In the genomic region with DNA sequence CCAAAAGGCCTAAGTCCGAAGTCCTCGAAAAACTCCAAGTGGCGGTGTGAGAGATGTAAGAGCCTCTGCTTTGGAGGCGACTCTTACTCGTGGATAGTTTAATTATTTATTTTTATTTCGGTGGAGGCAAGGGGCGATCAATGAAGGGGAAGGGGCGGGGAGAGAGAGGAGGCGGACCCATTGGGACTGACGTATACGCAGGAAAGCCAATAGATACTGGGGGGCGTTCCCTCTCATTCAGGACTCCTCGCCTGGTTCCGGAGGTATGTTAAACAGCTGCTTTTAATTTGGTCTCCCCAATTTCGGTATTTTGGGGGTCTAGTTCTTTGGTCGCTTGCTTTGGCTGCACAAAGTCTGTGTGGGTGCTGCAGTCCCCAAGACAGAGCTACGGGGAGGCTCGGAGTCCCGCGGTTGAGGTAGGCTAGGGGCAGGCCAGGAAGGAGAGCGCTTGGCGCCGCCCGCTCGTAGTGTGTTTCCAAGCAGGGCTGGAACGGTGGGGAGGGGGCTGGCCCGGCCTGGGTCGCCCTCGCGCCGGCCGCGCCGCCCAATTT, we compare ENCODE assay signal across 8 mouse cellular contexts. TPM values are rescaled to one million over a fixed set of nuclear protein-coding genes. Genes with fewer than 3 reads are reported as not detected.
A peak's percentile ranks its signal among the peaks of the same experiment; 100 is the strongest.
DNase-seq lines count a peak whose midpoint lies in the region; ATAC-seq and TF ChIP-seq lines count a peak whose summit lies in the region.

A gene (plus strand): TSS at position 240 of the 551 bp plus-strand sequence.

- no peak for TF ChIP-seq CTCF in MEL (IDR thresholded peaks at IDR 0.05 in 2 of 3, conservative IDR thresholded peaks at IDR 0.05 in 1 of 3; ENCODE audit: control insufficient read depth in 1 of 3, insufficient read depth in 1 of 3, low read depth in 2 of 3, low read length in 3 of 3, poor library complexity in 1 of 3, severe bottlenecking in 1 of 3)
- no peak for TF ChIP-seq CTCF in cerebellum, adult 2 months (IDR thresholded peaks at IDR 0.05; ENCODE audit: borderline replicate concordance, insufficient read depth, low read depth, low read length)
- no peak for TF ChIP-seq CTCF in olfactory bulb, adult 2 months (IDR thresholded peaks at IDR 0.05; ENCODE audit: insufficient read depth, low read depth, low read length)
- no peak for TF ChIP-seq CTCF in thymus, adult 2 months (IDR thresholded peaks at IDR 0.05; ENCODE audit: borderline replicate concordance, control insufficient read depth, extremely low read depth, insufficient read depth, low read length, poor library complexity)

- no peaks in the 10 kb centered on the region for H3K27me3 ChIP-seq in MEL (ENCODE audit: control insufficient read depth in 1 of 2, insufficient read depth in 2 of 2, low read length in 2 of 2)
- no peaks in the 10 kb centered on the region for H3K27me3 ChIP-seq in cerebellum, adult 2 months (ENCODE audit: control insufficient read depth, insufficient read depth, low read length)
- H3K27me3 ChIP-seq in hindbrain, embryonic 10.5 days (ENCODE audit: insufficient read depth, poor library complexity, severe bottlenecking) = no peaks in the 10 kb centered on the region
- no peaks in the 10 kb centered on the region for H3K27me3 ChIP-seq in lung, embryonic 15.5 days
- no peaks in the 10 kb centered on the region for H3K27me3 ChIP-seq in thymus, adult 2 months (ENCODE audit: control insufficient read depth, insufficient read depth, low read length)

- peaks cover 0 to 13% of the 10 kb centered on the region in 2 experiments; a peak in 2 of 4 replicates for H3K36me3 ChIP-seq in MEL (ENCODE audit: control insufficient read depth in 1 of 2, insufficient read depth in 2 of 2, low read length in 2 of 2)
- H3K36me3 ChIP-seq in hindbrain, embryonic 10.5 days = no peaks in the 10 kb centered on the region
- no peaks in the 10 kb centered on the region for H3K36me3 ChIP-seq in lung, embryonic 15.5 days
- no peaks in the 10 kb centered on the region for H3K36me3 ChIP-seq in thymus, adult 2 months (ENCODE audit: control insufficient read depth, insufficient read depth, low read length)

- DNase-seq in MEL (ENCODE audit: low read depth, low spot score) = peak; percentile 93
- peak; percentile 72 to 76 for DNase-seq in cerebellum, adult 2 months
- DNase-seq in forelimb bud, embryonic 11.5 days (ENCODE audit: low read depth, low spot score) = peak; percentile 82
- peak; percentile 85 for DNase-seq in hindbrain, embryonic 10.5 days (ENCODE audit: low spot score)
- peak; percentile 45 for DNase-seq in layer of hippocampus, adult 9-10 months (ENCODE audit: low spot score)
- peak; percentile 75 for DNase-seq in thymus, adult 2 months

- no peak for ATAC-seq in lung, embryonic 15.5 days (ENCODE audit: borderline replicate concordance, extremely low read depth, low FRiP score, low TSS enrichment)

- TF ChIP-seq POLR2A in MEL (IDR thresholded peaks at IDR 0.05; ENCODE audit: control insufficient read depth in 1 of 2, insufficient read depth in 1 of 2, low read depth in 1 of 2, low read length in 2 of 2, poor library complexity in 1 of 2) = peak; percentile 52 to 69; a peak in 3 of 4 replicates
- no peak for TF ChIP-seq POLR2A in cerebellum, adult 2 months (IDR thresholded peaks at IDR 0.05; ENCODE audit: borderline replicate concordance, insufficient read depth, low read length)
- TF ChIP-seq POLR2A in olfactory bulb, adult 2 months (IDR thresholded peaks at IDR 0.05; ENCODE audit: insufficient read depth, low read depth, low read length) = no peak; the same call in 1 of the 2 replicates
- TF ChIP-seq POLR2A in thymus, adult 2 months (IDR thresholded peaks at IDR 0.05; ENCODE audit: control insufficient read depth, extremely low read depth, insufficient read depth, low read length, poor library complexity) = 0 out of 2 replicates have a peak, but pooled peaks have one; percentile 22

- H3K4me2 ChIP-seq in lung, embryonic 15.5 days = peak within 1 kb of the TSS; percentile 84

- H3K9me3 ChIP-seq in MEL (replicated peaks; ENCODE audit: insufficient read depth, low read length) = no peaks in the 10 kb centered on the region
- no peaks in the 10 kb centered on the region for H3K9me3 ChIP-seq in hindbrain, embryonic 10.5 days
- H3K9me3 ChIP-seq in lung, embryonic 15.5 days = no peaks in the 10 kb centered on the region

- no peak for TF ChIP-seq RAD21 in MEL (IDR thresholded peaks at IDR 0.05; ENCODE audit: low read depth, low read length)

- H3K79me2 ChIP-seq in MEL (ENCODE audit: control insufficient read depth, insufficient read depth, low read length, poor library complexity) = peaks cover 20% of the 10 kb centered on the region

- TF ChIP-seq EP300 in MEL (IDR thresholded peaks at IDR 0.05; ENCODE audit: low read depth in 1 of 2, low read length in 2 of 2) = no peak

- under 1% methylated on average over 34 of the region's 34 CpGs for WGBS in cerebellum, adult 2 months
- under 1% methylated on average over 34 of the region's 34 CpGs for WGBS in hindbrain, embryonic 10.5 days
- 0% methylated on average over 34 of the region's 34 CpGs for WGBS in lung, embryonic 15.5 days
- WGBS in olfactory bulb, adult 2 months = under 1% methylated on average over 34 of the region's 34 CpGs
- WGBS in thymus, adult 2 months = under 1% methylated on average over 34 of the region's 34 CpGs

- peak within 1 kb of the TSS; percentile 97 for H3K27ac ChIP-seq in MEL (ENCODE audit: control insufficient read depth, low read depth, low read length)
- H3K27ac ChIP-seq in cerebellum, adult 2 months (ENCODE audit: insufficient read depth, low read length) = peak within 1 kb of the TSS; percentile 68; the same call in 1 of the 2 replicates
- peak within 1 kb of the TSS; percentile 95 for H3K27ac ChIP-seq in hindbrain, embryonic 10.5 days
- H3K27ac ChIP-seq in lung, embryonic 15.5 days = peak within 1 kb of the TSS; percentile 100
- H3K27ac ChIP-seq in olfactory bulb, adult 2 months (ENCODE audit: insufficient read depth, low read depth, low read length) = peak within 1 kb of the TSS; percentile 93; the same call in 1 of the 2 replicates
- H3K27ac ChIP-seq in thymus, adult 2 months (ENCODE audit: control insufficient read depth, insufficient read depth, low read length) = peak within 1 kb of the TSS; percentile 92

- peak within 1 kb of the TSS; percentile 91 for H3K9ac ChIP-seq in MEL (ENCODE audit: control insufficient read depth, low read depth, low read length, poor library complexity, severe bottlenecking)
- peak within 1 kb of the TSS; percentile 71 for H3K9ac ChIP-seq in lung, embryonic 15.5 days

- peak within 1 kb of the TSS; percentile 92 to 97 for H3K4me3 ChIP-seq in MEL (ENCODE audit: control insufficient read depth in 1 of 2, insufficient read depth in 1 of 2, low read depth in 2 of 2, low read length in 2 of 2)
- H3K4me3 ChIP-seq in cerebellum, adult 2 months (replicated peaks; ENCODE audit: insufficient read depth, low read depth, low read length) = peak within 1 kb of the TSS; percentile 97
- H3K4me3 ChIP-seq in hindbrain, embryonic 10.5 days = peak within 1 kb of the TSS; percentile 92
- peak within 1 kb of the TSS; percentile 83 for H3K4me3 ChIP-seq in lung, embryonic 15.5 days
- peak within 1 kb of the TSS; percentile 80 for H3K4me3 ChIP-seq in olfactory bulb, adult 2 months (ENCODE audit: insufficient read depth, low read depth, low read length)
- peak within 1 kb of the TSS; percentile 85 for H3K4me3 ChIP-seq in thymus, adult 2 months (ENCODE audit: control insufficient read depth, insufficient read depth, low read length)

- peaks cover 7 to 12% of the 10 kb centered on the region in 2 experiments for H3K4me1 ChIP-seq in MEL (ENCODE audit: control insufficient read depth in 1 of 2, insufficient read depth in 2 of 2, low read length in 2 of 2)
- peaks cover 3% of the 10 kb centered on the region; the same call in 1 of the 2 replicates for H3K4me1 ChIP-seq in cerebellum, adult 2 months (ENCODE audit: control insufficient read depth, insufficient read depth, low read length)
- peaks cover 24% of the 10 kb centered on the region for H3K4me1 ChIP-seq in hindbrain, embryonic 10.5 days (replicated peaks)
- H3K4me1 ChIP-seq in lung, embryonic 15.5 days = peaks cover 18% of the 10 kb centered on the region
- peaks cover 8% of the 10 kb centered on the region for H3K4me1 ChIP-seq in olfactory bulb, adult 2 months (ENCODE audit: control insufficient read depth, insufficient read depth, low read length)
- peaks cover 7% of the 10 kb centered on the region for H3K4me1 ChIP-seq in thymus, adult 2 months (replicated peaks; ENCODE audit: control insufficient read depth, insufficient read depth, low read length)

TF ChIP-seq in MEL, 35 proteins besides CTCF, POLR2A, EP300 and RAD21 (continues in another document):
- 0 out of 2 replicates have a peak, but pooled peaks have one; percentile 26 for TF ChIP-seq UBTF (IDR thresholded peaks at IDR 0.05; ENCODE audit: borderline replicate concordance, insufficient read depth, low read depth, low read length)
- TF ChIP-seq CHD1 (IDR thresholded peaks at IDR 0.05; ENCODE audit: low read depth, low read length) = no peak
- TF ChIP-seq E2F4 (IDR thresholded peaks at IDR 0.05; ENCODE audit: borderline replicate concordance, low read depth, low read length) = no peak
- no peak for TF ChIP-seq MYC (IDR thresholded peaks at IDR 0.05; ENCODE audit: low read depth, low read length)
- peak; percentile 61 for TF ChIP-seq NELFE (IDR thresholded peaks at IDR 0.05; ENCODE audit: low read depth, low read length)
- no peak for TF ChIP-seq TAL1 (IDR thresholded peaks at IDR 0.05; ENCODE audit: low read length)
- peak; percentile 33; the same call in 1 of the 2 replicates for TF ChIP-seq MAX (IDR thresholded peaks at IDR 0.05; ENCODE audit: low read length)
- no peak for TF ChIP-seq USF2 (IDR thresholded peaks at IDR 0.05; ENCODE audit: borderline replicate concordance in 1 of 2, insufficient read depth in 1 of 2, low read depth in 1 of 2, low read length in 2 of 2)
- TF ChIP-seq MYB (IDR thresholded peaks at IDR 0.05; ENCODE audit: low read depth, low read length) = no peak
- TF ChIP-seq ZNF384 (IDR thresholded peaks at IDR 0.05; ENCODE audit: low read depth, low read length) = no peak
- 0 out of 2 replicates have a peak, but pooled peaks have one; percentile 25 for TF ChIP-seq TCF12 (IDR thresholded peaks at IDR 0.05; ENCODE audit: low read depth, low read length)
- TF ChIP-seq MAFK (IDR thresholded peaks at IDR 0.05; ENCODE audit: borderline replicate concordance, low read depth, low read length) = no peak
- no peak for TF ChIP-seq RCOR1 (IDR thresholded peaks at IDR 0.05; ENCODE audit: low read depth, low read length)

RNA-seq across cellular contexts. Expression of the gene that starts here (rescaled TPM):
- 27.0 and 37.5 TPM in 2 replicates for total RNA-seq in MEL (2012; rRNA removed)
- polyA plus RNA-seq in MEL (2012; ENCODE audit: insufficient read depth in 1 of 2, insufficient read length in 2 of 2, low read depth in 1 of 2, low replicate concordance in 2 of 2, missing spikeins in 1 of 2) = 100 to 1,000 TPM in 1 of 2 experiments, 10 to 100 TPM in 1; 47.5 to 715 TPM
- 23.8 and 32.3 TPM in 2 replicates for polyA plus RNA-seq in cerebellum, adult 2 months (2012; rRNA removed)
- 46.7 and 51.0 TPM in 2 replicates for polyA plus RNA-seq in hindbrain, embryonic 10.5 days (2016; fragmentation: Nextera tagmentation; extraction: Ambion mirVana)
- 33.5 and 33.9 TPM in 2 replicates for polyA plus RNA-seq in lung, embryonic 15.5 days (2015; fragmentation: Nextera tagmentation; extraction: Ambion mirVana)
- polyA plus RNA-seq in olfactory bulb, adult 2 months (2012; ENCODE audit: insufficient read depth, insufficient read length, low replicate concordance, missing spikeins) = not detected in 2 replicates
- 237 and 282 TPM in 2 replicates for polyA plus RNA-seq in thymus, adult 2 months (2012; rRNA removed)

Comparison
In these comparisons a context has a peak if more than half of its experiments do, and no peak if none do; other contexts are left out.
1. POLR2A ChIP-seq: peak in MEL (2 of 2) and thymus, adult 2 months (single experiment); none in cerebellum, adult 2 months (single experiment) and olfactory bulb, adult 2 months (single experiment).
2. Peak in every context shown above with its lines, with median percentiles within 50 percentile points of each other: DNase-seq, H3K27ac ChIP-seq and H3K4me3 ChIP-seq.